Mouse (Mus musculus) embryo, embryonic 11 days (tissue): ENCODE results near the gene Cyb5rl.

Experiments used
- DNase-seq: peaks from one replicate; pipeline ENCODE4 v3.0.0-alpha.2; 2015

The Cyb5rl gene

DNA sequence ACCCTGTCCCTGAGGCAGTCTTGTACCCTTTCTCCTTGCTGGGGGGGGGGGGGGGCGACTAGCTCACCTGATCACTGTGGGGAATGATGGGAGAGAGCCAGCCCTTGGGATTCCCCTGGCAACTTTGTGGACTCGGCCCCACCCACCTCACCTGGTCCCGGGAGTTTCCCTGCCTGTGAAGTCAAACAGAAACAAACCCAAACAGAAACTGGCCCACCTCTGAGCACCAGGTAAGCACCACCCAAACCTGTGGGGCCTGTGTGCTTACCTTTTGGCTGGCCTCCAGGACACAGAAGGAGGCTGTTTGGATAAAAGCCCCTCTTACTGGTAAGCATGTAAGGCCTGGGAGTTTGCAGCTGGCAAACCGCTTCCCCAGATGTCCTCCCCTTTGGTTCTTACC lies 52.3 kb downstream of the Cyb5rl start:
- DNase-seq, result no peak

DNA sequence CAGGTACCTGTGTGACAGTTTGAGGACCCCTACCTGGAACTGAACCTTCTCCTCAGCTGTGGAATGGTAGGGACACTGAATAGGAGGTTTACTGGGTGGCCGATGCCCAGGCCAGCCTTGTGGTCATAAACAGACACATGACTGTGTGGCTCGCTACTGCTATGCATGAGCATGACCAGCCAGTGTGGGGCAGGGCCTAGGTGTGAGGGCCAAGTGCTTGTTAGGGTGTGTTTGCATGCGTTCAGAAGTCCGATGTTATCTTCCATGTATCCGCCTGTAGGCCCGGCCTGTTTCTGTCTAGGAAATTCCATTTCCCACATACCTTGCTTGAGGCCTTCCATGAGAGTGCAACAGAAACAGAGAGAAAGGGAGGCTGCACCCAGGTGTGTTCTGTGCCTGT lies 53.9 kb downstream of the Cyb5rl start:
- DNase-seq, result no peak

DNA sequence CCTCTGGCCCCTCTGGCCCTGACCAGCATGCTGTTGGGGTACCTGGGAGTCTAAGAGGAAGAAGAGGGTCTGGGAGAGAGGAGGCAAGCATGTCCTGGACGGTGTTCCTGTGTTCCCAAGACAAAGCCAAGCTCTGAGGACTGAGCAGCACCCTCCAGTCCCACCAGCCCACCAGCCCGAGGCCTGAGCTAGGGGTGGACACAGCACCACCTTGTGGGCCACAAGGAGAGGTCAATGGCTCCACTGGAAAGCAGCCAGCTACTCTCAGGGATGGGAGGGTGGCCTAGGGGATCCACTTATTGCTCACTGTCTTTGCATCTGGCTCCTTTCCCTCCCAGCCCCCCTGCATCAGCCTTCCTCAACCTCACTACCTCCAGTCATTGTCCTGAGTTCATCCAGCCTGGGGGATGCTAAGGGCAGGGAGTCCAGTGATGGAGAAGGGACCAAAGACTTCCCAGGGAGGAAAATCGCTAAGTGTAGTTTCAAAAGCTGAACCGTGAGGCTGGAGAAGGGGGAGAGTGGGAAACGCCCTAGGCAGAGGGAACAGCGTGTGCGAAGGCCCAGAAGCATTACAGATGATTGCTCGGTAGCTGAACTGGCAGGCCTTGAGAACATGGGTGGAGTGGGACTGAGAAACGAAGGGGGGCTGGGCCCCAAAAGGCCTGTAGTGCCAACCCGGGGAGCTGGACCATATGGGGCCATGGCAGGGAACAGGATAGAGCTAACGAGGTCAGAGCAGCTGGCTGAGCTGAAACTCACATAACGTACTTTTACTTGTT lies 54.6 kb downstream of the Cyb5rl start:
- DNase-seq, result peak; percentile 89

DNA sequence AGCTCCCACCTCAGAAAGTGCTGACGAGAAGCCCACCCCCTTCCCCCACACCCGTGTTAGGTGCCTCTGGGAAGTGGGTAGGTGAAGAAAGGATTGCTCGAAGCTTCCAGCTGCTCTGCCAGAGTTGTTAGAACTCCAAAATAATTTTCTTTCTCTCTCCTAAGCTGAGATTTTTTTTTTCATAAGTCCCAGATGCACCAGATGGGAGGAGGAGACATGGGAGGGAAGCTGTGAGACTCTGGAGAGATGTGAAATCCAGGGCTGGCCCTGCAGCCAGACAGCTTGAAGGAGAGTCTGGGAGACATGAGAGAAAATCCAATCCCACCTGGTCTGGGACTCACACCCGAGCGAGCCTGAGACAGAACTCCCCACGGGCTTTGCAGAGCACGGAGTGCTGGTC lies 57.6 kb downstream of the Cyb5rl start:
- DNase-seq, result no peak

DNA sequence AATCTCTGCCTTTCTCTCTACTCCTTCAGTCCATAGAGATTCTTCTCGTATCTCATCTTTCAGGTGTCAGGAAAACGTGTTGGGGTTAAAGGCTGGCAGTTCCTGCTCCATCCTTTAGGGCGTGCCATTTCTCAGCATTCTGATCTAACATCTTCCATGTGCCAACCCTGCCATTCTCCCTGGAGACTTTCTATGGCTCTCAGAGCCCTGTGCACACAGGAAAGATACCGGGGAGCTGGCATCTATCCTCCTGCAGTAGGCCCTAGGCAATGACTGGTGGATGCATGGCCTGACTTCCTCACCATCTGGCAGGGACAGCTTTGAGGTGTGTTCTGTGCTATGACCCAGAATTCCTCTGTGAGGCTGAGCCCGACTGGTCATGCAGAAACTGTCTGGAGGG lies 58.3 kb downstream of the Cyb5rl start:
- DNase-seq, result no peak

DNA sequence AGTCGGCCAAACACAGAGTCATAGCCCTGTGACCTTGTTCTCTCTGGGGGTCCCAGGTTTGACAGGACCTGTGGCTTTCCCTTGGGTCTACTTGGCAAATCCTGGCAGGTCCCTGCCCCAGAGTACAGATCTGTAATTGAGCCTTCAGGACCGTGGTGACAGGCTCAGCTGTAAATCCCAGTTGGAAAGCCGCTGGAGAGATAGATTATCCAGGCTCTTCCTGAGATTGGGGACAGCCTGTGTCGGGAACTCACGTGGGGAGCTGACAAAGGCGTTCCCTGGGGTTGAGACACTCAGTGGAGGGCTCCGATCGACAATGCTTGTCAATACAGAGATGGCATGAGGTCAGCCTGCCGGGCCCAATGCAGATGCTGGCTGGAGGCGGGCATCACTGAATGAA lies 59.6 kb downstream of the Cyb5rl start:
- no peak for DNase-seq

DNA sequence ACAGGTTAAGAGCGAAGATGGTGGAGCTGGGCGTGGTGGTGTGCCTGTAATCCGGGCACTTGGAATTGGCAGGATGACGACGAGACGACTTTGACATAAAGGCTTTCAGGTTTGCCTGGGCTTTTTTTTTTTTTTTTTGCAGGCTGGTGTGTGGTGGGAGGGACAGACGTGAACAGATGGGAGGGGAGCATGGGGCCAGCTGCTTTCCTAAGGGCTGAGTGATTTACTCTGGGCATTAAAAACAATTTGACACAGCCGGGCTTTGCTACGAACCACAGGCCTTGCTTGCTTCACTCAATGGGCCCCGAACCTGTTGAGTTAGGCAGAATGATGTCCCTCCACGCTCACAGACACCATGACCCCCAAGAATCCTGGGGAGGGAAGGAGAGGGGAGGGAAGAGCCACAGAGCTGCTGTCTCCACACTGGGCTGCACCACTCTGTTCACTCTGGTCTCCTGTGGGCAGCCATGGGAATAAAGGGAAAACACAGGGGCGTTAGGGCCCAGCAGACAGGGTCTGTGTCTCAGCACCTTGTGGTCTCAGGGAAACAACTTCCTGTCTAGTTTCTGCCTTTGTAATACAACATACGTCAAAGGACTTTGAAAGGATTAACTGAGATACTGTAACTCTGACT lies 60.2 kb downstream of the Cyb5rl start:
- peak; percentile 60 for DNase-seq

DNA sequence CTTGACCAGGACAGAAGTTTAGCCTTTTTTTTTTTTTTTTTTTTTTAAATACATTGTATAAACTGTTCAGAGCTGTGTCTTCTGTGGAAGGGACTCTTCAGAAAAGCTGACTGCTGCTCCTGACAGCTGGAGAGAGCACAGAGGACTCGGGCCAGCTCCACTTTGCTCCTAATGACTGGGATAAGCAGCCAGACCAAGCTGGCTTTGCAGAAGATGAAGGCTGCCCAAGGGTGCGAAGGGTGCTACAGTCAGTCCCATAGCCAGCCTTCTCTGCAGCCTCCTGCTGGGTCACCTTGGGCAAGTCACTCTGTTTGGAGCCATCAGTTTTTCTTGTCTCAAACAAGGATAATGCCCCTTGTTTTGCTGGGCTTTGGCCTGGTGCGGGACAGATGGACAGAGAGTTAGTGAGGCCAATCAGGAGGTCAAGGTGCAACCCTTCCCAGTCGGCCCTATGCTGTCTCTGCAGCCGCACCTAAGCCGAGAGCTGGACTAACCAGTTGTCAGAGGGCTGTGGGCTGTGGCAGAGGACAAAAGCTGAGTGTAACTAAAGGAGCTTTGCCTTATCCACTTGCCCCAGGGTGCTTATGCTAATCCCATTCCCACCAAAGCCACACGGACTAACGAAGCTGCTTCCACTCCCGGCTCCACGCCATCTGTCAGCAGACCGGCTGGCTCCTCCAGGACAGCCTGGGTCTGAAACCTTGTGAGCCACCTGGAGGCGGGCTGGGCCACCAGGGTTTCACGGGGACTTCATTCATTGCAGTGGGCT lies 61.3 kb downstream of the Cyb5rl start:
- peak; percentile 66 for DNase-seq

DNA sequence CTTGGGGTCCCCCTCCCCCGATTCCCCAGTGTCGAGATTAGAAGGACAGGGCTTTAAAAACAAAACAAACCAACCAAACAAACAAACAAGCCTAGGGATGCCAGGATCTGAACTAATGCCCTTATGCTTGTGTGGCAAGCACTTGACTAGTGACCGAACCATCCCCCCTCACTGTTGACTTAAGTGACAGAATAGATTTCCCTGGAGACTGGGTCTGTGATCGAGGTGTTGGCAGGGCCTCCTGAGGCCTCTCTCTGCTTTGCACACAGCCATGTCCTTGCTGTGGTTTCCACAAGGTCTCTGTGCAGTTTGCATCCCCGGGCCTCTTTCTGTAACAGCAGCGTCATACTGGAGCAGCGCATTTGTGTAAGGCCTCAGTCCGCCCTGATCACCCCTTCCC lies 62.6 kb downstream of the Cyb5rl start:
- no peak for DNase-seq

DNA sequence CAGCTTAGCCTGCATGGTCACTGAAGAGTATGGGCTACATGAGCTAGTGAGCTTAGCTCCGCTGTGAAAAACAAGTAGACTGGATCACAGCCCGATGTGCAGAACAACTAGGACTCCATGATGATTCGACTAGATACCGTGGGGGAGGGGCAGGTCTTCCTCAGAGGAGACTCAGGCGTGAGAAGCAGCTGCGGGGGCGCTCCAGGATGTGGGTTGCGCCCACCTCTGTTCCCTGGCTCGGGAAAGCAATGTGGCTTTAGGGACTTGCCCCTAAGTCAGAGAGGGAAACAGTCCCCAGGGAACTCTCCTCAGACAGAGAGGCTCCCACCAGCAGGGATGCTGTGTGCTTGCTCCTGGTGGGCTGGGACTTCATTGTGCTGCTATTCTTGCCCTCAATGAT lies 63.7 kb downstream of the Cyb5rl start:
- DNase-seq, result peak; percentile 65

DNA sequence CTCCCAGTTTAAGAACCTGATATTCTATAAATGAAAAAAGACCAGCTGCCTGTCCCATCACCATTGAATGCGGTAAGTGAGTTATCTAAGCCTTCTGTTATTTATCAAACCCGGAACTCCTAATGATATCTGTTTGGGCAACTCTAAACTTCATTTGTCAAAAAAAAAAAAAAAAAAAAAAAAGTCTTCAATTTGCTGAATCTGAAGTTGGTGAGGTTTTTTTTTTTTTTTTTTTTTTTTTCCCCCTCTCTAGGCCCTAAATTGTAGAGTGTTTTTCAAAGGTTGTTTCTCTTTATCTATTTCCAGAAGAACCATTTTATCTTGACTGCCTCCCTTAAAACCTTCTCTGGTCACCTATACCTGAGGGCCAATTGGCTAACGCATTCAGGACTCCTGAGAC lies 68.1 kb downstream of the Cyb5rl start:
- DNase-seq, result no peak

DNA sequence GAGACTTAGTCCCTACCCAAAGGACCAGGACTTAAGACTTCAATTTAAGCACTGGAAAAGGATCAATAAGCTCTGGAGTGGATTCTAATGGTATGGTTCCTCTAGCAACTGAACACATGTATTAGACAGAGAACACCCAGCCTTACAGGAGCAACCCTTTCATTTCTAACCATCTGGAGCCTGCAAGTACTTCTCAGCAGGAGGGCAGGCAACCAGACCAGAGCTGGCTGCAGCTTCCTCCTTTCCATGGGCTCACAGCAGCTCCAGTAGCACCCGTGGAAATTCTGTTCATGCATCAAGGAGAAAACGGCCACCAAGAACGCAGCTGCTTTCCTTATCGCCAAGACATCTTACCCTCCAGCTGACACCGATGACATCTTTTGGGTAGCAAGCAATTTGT lies 68.9 kb downstream of the Cyb5rl start:
- DNase-seq, result no peak

DNA sequence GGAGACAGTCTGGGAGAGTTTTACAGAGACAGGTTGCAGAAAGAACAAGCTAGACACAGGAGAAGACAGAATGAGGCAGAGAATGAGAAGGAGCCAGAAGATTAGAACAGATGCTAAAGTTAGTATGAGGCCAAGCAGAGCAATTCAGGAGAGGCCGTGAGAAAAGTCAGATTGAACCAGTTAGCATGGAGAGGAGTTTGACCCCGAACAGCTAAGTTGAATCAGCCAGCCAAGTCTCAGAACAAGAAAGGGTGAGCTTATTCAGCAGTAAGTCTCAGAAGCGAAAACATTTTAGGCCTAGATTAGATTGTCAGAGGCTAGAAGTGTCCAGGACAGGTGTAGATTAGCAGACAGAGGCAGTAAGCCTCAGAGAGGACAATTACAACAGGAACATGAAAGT lies 69.7 kb downstream of the Cyb5rl start:
- DNase-seq, result no peak
